Mouse (Mus musculus) CH12.LX (cell line): ENCODE data around the gene Tpsab1. TPM values are rescaled to one million over a fixed set of nuclear protein-coding genes. Genes with fewer than 3 reads are reported as not detected.

Source experiments
- DNase-seq: peaks from one replicate; pipeline ENCODE4 v3.0.0-alpha.2; 2013; ENCODE audit errors: extremely low read depth
- H3K27ac ChIP-seq: 2 replicates; pipeline ENCODE4 v1.5.1; 2012; ENCODE audit warnings: low read depth, mild to moderate bottlenecking, control low read depth, moderate library complexity; ENCODE audit not compliant: insufficient read depth
- H3K27me3 ChIP-seq: replicated peaks from 2 replicates; pipeline ENCODE3; 2012; ENCODE audit warnings: inconsistent platforms
- H3K36me3 ChIP-seq, 2 experiments: replicated peaks in 1 of 2; 2 replicates each; pipeline versions ENCODE3 to v1.6.1; 2012; ENCODE audit warnings: inconsistent platforms in 1 of 2, low read length in 1 of 2, mild to moderate bottlenecking in 1 of 2, mixed read lengths in 1 of 2, moderate library complexity in 1 of 2; ENCODE audit not compliant: control insufficient read depth in 1 of 2, insufficient read depth in 1 of 2
- H3K4me1 ChIP-seq, 2 experiments: 2 replicates each; pipeline ENCODE4 v1.6.1; 2012; ENCODE audit warnings: inconsistent platforms in 1 of 2, moderate library complexity in 1 of 2; ENCODE audit not compliant: insufficient read depth in 2 of 2, control insufficient read depth in 1 of 2
- H3K4me2 ChIP-seq: 2 replicates; pipeline ENCODE4 v1.6.1; 2012; ENCODE audit warnings: low read depth, mild to moderate bottlenecking, control low read depth; ENCODE audit not compliant: poor library complexity, insufficient read depth, severe bottlenecking
- H3K4me3 ChIP-seq, 3 experiments: fragments of 150-350 bp in 1 of 3; sonication (generic) in 1 of 3; replicated peaks in 1 of 3; 2 replicates each; pipeline versions ENCODE3 to v1.5.1; 2011 to 2012; ENCODE audit warnings: low read depth in 2 of 3, low read length in 2 of 3, mild to moderate bottlenecking in 2 of 3, moderate library complexity in 2 of 3, control low read depth in 1 of 3, improper control_type of control experiment in 1 of 3, inconsistent platforms in 1 of 3, mixed read lengths in 1 of 3; ENCODE audit not compliant: poor library complexity in 1 of 3
- H3K79me2 ChIP-seq: replicated peaks from 2 replicates; pipeline ENCODE4 v1.6.1; 2012; ENCODE audit warnings: mild to moderate bottlenecking, moderate library complexity; ENCODE audit not compliant: control insufficient read depth, poor library complexity, insufficient read depth, severe bottlenecking; ENCODE audit errors: extremely low read depth
- H3K9ac ChIP-seq: 2 replicates; pipeline ENCODE4 v1.6.1; 2012; ENCODE audit warnings: low read depth, mild to moderate bottlenecking, control low read depth, moderate library complexity; ENCODE audit not compliant: insufficient read depth
- H3K9me3 ChIP-seq: replicated peaks from 2 replicates; pipeline ENCODE3; 2012; ENCODE audit warnings: low read length, inconsistent platforms, mixed read lengths
- BHLHE40 ChIP-seq: IDR thresholded peaks from 2 replicates; pipeline ENCODE4 v1.6.1; 2011; ENCODE audit warnings: mild to moderate bottlenecking, low read depth, low read length, improper control_type of control experiment
- CTCF ChIP-seq, 2 experiments: IDR thresholded peaks in 1 of 2; conservative IDR thresholded peaks in 1 of 2; 2 replicates each; pipeline ENCODE4 v1.5.1; 2011 to 2012; ENCODE audit warnings: low read depth in 2 of 2, low read length in 2 of 2, improper control_type of control experiment in 1 of 2, inconsistent platforms in 1 of 2, mild to moderate bottlenecking in 1 of 2, moderate library complexity in 1 of 2
- ELF1 ChIP-seq: IDR thresholded peaks from 2 replicates; pipeline ENCODE4 v1.6.1; 2014; ENCODE audit warnings: low read depth, mild to moderate bottlenecking, inconsistent platforms, low read length, improper control_type of control experiment
- EP300 ChIP-seq: IDR thresholded peaks from 2 replicates; pipeline ENCODE4 v1.6.1; 2011; ENCODE audit warnings: low read length, improper control_type of control experiment
- ETS1 ChIP-seq: conservative IDR thresholded peaks from 2 replicates; pipeline ENCODE4 v1.6.1; 2012; ENCODE audit warnings: low read depth, mild to moderate bottlenecking, inconsistent platforms, low read length, improper control_type of control experiment, moderate library complexity
- HCFC1 ChIP-seq: IDR thresholded peaks from 2 replicates; pipeline ENCODE4 v1.6.1; 2012; ENCODE audit warnings: low read depth, mild to moderate bottlenecking, inconsistent platforms, low read length, improper control_type of control experiment
- IRF4 ChIP-seq: IDR thresholded peaks from 2 replicates; pipeline ENCODE4 v1.6.1; 2014; ENCODE audit warnings: low read depth, mild to moderate bottlenecking, inconsistent platforms, low read length, improper control_type of control experiment
- JUN ChIP-seq: IDR thresholded peaks from 2 replicates; pipeline ENCODE4 v1.6.1; 2011; ENCODE audit warnings: low read depth, mild to moderate bottlenecking, low read length, improper control_type of control experiment, moderate library complexity; ENCODE audit not compliant: insufficient read depth
- JUND ChIP-seq: conservative IDR thresholded peaks from 2 replicates; pipeline ENCODE4 v1.6.1; 2011; ENCODE audit warnings: low read depth, low read length, improper control_type of control experiment
- KAT2A ChIP-seq: IDR thresholded peaks from 2 replicates; pipeline ENCODE4 v1.6.1; 2012; ENCODE audit warnings: low read length, improper control_type of control experiment, inconsistent platforms; ENCODE audit not compliant: insufficient replicate concordance
- MAFK ChIP-seq: IDR thresholded peaks from 2 replicates; pipeline ENCODE4 v1.6.1; 2011; ENCODE audit warnings: low read length, improper control_type of control experiment; ENCODE audit not compliant: insufficient replicate concordance
- MAZ ChIP-seq: IDR thresholded peaks from 2 replicates; pipeline ENCODE4 v1.6.1; 2012; ENCODE audit warnings: low read depth, mild to moderate bottlenecking, inconsistent platforms, low read length, improper control_type of control experiment, moderate library complexity
- MXI1 ChIP-seq: IDR thresholded peaks from 2 replicates; pipeline ENCODE4 v1.6.1; 2011; ENCODE audit warnings: mild to moderate bottlenecking, low read depth, low read length, improper control_type of control experiment
- NELFE ChIP-seq: IDR thresholded peaks from 2 replicates; pipeline ENCODE4 v1.6.1; 2011; ENCODE audit warnings: low read depth, low read length, improper control_type of control experiment
- NRF1 ChIP-seq: IDR thresholded peaks from 2 replicates; pipeline ENCODE4 v1.6.1; 2014; ENCODE audit warnings: low read depth, mild to moderate bottlenecking, inconsistent platforms, low read length, improper control_type of control experiment, moderate library complexity
- PAX5 ChIP-seq: IDR thresholded peaks from 2 replicates; pipeline ENCODE4 v1.6.1; 2012; ENCODE audit warnings: low read length, inconsistent platforms, mixed read lengths
- POLR2A ChIP-seq: IDR thresholded peaks from 2 replicates; pipeline ENCODE4 v1.6.1; 2011; ENCODE audit warnings: low read depth, mild to moderate bottlenecking, improper control_type of control experiment, low read length
- RAD21 ChIP-seq: IDR thresholded peaks from 2 replicates; pipeline ENCODE4 v1.6.1; 2011; ENCODE audit warnings: low read depth, mild to moderate bottlenecking, low read length, improper control_type of control experiment, moderate library complexity
- RCOR1 ChIP-seq: conservative IDR thresholded peaks from 2 replicates; pipeline ENCODE4 v1.6.1; 2012; ENCODE audit warnings: low read depth, mild to moderate bottlenecking, inconsistent platforms, low read length, improper control_type of control experiment
- SMC3 ChIP-seq: IDR thresholded peaks from 2 replicates; pipeline ENCODE4 v1.6.1; 2011; ENCODE audit warnings: low read depth, low read length, improper control_type of control experiment
- TCF12 ChIP-seq: IDR thresholded peaks from 2 replicates; pipeline ENCODE4 v1.6.1; 2014; ENCODE audit warnings: low read depth, mild to moderate bottlenecking, inconsistent platforms, low read length, improper control_type of control experiment
- UBTF ChIP-seq: IDR thresholded peaks from 2 replicates; pipeline ENCODE4 v1.6.1; 2012; ENCODE audit warnings: low read depth, mild to moderate bottlenecking, inconsistent platforms, low read length, improper control_type of control experiment, moderate library complexity
- USF1 ChIP-seq: IDR thresholded peaks from 2 replicates; pipeline ENCODE4 v1.6.1; 2014; ENCODE audit warnings: low read depth, mild to moderate bottlenecking, inconsistent platforms, low read length, improper control_type of control experiment
- USF2 ChIP-seq: conservative IDR thresholded peaks from 2 replicates; pipeline ENCODE4 v1.6.1; 2011; ENCODE audit warnings: low read depth, low read length, improper control_type of control experiment
- ZC3H11A ChIP-seq: IDR thresholded peaks from 2 replicates; pipeline ENCODE4 v1.6.1; 2012; ENCODE audit warnings: low read depth, mild to moderate bottlenecking, inconsistent platforms, low read length, improper control_type of control experiment
- ZMIZ1 ChIP-seq: IDR thresholded peaks from 2 replicates; pipeline ENCODE4 v1.6.1; 2012; ENCODE audit warnings: low read depth, mild to moderate bottlenecking, inconsistent platforms, low read length, improper control_type of control experiment
- dilution Hi-C: fragments of 300-500 bp; cut with MboI; formaldehyde crosslinking; loops from 2 replicates; pipeline ENCODE4 v1.14.3; 2020; ENCODE audit warnings: low sequenced_read_pairs; ENCODE audit not compliant: extremely low pct_unique_long_range_greater_than_20kb, extremely low pct_ligation_motif_present
- in situ Hi-C: fragments of 300-500 bp; cut with MboI; formaldehyde crosslinking; loops from 3 replicates; pipeline ENCODE4 v1.14.3; 2019; ENCODE audit warnings: low sequenced_read_pairs, low pct_ligation_motif_present, low pct_unique_long_range_greater_than_20kb, mixed read lengths
- polyA plus RNA-seq: library from polyadenylated mRNA; unstranded; fragments of >175 nt; gene quantifications from 2 replicates; pipeline ENCODE4 v1.2.1, GENCODE M21; 2012; ENCODE audit warnings: low read depth; ENCODE audit not compliant: insufficient read length
- total RNA-seq, 2 experiments: library from RNA; depleted of rRNA; stranded (reverse); fragments of 300-350 nt in 1 of 2; fragments of >200 nt in 1 of 2; gene quantifications; 2 replicates each; pipeline ENCODE4 v1.2.3; 2012 to 2014

The Tpsab1 gene
- total and polyA plus RNA-seq, 3 experiments = not detected

DNA sequence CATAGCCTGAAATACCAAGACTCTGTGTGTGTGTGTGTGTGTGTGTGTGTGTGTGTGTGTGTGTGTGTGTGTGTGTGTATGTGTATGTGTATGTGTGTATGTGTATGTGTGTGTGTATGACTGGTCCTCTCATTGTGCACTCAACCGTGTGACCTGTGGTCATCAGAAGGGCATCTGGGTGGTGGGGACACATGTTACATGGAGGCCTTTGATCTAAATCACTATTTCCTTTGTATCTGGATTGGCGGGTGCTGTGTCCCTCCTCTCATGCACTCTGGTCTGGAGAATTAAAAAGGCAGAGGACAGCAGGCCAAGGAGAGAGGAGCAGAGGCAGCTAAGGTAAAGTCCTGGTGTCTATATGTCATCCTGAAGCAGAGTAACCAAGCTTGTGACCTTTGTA, 20.6 kb upstream of the Tpsab1 start, which contains the start of gene Tpsb2:
Gene Tpsb2, plus strand, starts transcription at position 301 of the 400 bp plus-strand sequence.
- no peaks in the 10 kb centered on the region for H3K36me3 ChIP-seq
- H3K27me3 ChIP-seq = peaks cover 89% of the 10 kb centered on the region
- H3K4me1 ChIP-seq = no peaks in the 10 kb centered on the region
- no peak within 1 kb of the TSS for H3K9ac ChIP-seq
- DNase-seq = no peak
- dilution Hi-C loops (no loop called here), in situ Hi-C loops (no loop called here)
- H3K9me3 ChIP-seq = no peaks in the 10 kb centered on the region
- H3K4me2 ChIP-seq = no peak within 1 kb of the TSS
- H3K27ac ChIP-seq = no peak within 1 kb of the TSS
- H3K4me3 ChIP-seq = no peak within 1 kb of the TSS
- TF ChIP-seq HCFC1 (no peak), ETS1 (no peak), BHLHE40 (no peak), MAFK (no peak), EP300 (no peak), MAZ (no peak), USF2 (no peak), KAT2A (no peak), ELF1 (no peak), CTCF (conservative IDR thresholded peaks at IDR 0.05 in 1 of 2, IDR thresholded peaks at IDR 0.05 in 1 of 2; ENCODE audit: low read depth in 2 of 2, low read length in 2 of 2) (no peak), ZMIZ1 (no peak)
- no peaks in the 10 kb centered on the region for H3K79me2 ChIP-seq

DNA sequence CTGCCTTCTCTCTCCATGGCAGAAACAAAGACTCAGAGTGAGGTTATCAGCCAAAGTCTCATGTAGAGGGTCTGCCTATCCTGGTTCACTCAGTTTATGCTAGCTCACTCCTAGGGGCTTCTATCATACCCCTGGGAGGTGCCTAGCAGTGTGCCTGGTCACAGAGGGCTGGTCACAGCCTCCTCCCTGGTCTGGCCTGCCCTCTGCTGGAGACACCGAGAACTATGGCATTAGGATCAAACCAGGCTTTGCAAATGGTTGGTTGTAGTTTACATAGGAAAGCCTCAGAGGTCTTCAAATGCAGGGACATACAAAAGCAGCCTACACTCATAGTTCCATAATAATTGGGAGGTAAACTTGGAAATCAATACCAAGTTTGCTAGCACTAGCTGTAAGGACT, 18.4 kb upstream of the Tpsab1 start:
- no peak overlapping the region for H3K4me2 ChIP-seq

DNA sequence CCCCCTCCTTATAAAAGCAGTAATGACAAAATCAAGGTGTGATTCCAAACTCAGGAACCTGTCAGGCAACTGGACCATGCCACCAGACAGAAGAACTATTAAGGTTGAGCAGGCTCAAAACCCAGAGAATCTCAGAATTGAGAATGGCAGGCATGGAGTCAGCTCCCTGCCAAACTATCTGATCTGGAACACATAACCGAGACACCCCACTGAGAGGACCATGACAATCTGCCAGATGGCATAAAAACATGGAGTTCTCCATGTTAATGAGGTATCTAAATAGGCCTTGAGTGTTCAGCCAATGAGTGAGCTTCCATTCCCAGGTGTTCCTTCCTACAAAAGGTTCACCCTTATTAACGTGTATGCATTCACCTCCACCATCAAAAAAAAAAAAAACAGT, 15.9 kb upstream of the Tpsab1 start:
- Histone ChIP-seq H3K4me2 (no peak overlapping the region), H3K9me3 (no peaks in the 10 kb centered on the region), H3K27me3 (peaks cover 87% of the 10 kb centered on the region), H3K79me2 (no peaks in the 10 kb centered on the region), H3K9ac (no peak overlapping the region), H3K4me3 (no peak overlapping the region), H3K4me1 (no peaks in the 10 kb centered on the region), H3K36me3 (no peaks in the 10 kb centered on the region), H3K27ac (no peak overlapping the region)
- in situ Hi-C loops (loop anchor here (5.0 kb wide), 1 partner anchor 64 kb away; the partner anchor contains the start of gene Prss34), dilution Hi-C loops (no loop called here)
- no peak for DNase-seq
- TF ChIP-seq PAX5 = no peak
- TF ChIP-seq SMC3 = no peak
- no peak for TF ChIP-seq JUN
- no peak for TF ChIP-seq CTCF (conservative IDR thresholded peaks at IDR 0.05 in 1 of 2, IDR thresholded peaks at IDR 0.05 in 1 of 2; ENCODE audit: low read depth in 2 of 2, low read length in 2 of 2)
- TF ChIP-seq POLR2A = no peak
- TF ChIP-seq ELF1 = no peak
- TF ChIP-seq UBTF = no peak
- no peak for TF ChIP-seq MXI1
- TF ChIP-seq USF2 = no peak
- TF ChIP-seq HCFC1 = no peak
- no peak for TF ChIP-seq USF1
- no peak for TF ChIP-seq NRF1
- no peak for TF ChIP-seq ZMIZ1
- TF ChIP-seq TCF12 = no peak
- no peak for TF ChIP-seq BHLHE40
- TF ChIP-seq RCOR1 = no peak
- no peak for TF ChIP-seq JUND
- no peak for TF ChIP-seq IRF4

More for the DNA sequence above, 18.4 kb upstream of the Tpsab1 start:
- Histone ChIP-seq H3K27me3 (peaks cover 88% of the 10 kb centered on the region), H3K9me3 (no peaks in the 10 kb centered on the region), H3K4me1 (no peaks in the 10 kb centered on the region), H3K4me3 (no peak overlapping the region), H3K79me2 (no peaks in the 10 kb centered on the region)
- peak; percentile 51 for TF ChIP-seq ZC3H11A
- no peak for TF ChIP-seq ETS1
- TF ChIP-seq SMC3 = peak; percentile 88
- TF ChIP-seq POLR2A = no peak
- TF ChIP-seq RAD21 = peak; percentile 84
- TF ChIP-seq CTCF (conservative IDR thresholded peaks at IDR 0.05 in 1 of 2, IDR thresholded peaks at IDR 0.05 in 1 of 2; ENCODE audit: low read depth in 2 of 2, low read length in 2 of 2) = peak; percentile 59 to 91
- 0 out of 2 replicates have a peak, but pooled peaks have one; percentile 24 for TF ChIP-seq NELFE
- TF ChIP-seq, all 38 proteins: peak for 5
- dilution Hi-C loops (no loop called here), in situ Hi-C loops (loop anchor here (5.0 kb wide), 1 partner anchor 66 kb away; the partner anchor contains the start of gene Prss34)
- H3K36me3 ChIP-seq = no peaks in the 10 kb centered on the region
- peak; percentile 52 for DNase-seq
- no peak overlapping the region for H3K9ac ChIP-seq
- no peak overlapping the region for H3K27ac ChIP-seq
